Mouse (Mus musculus): ENCODE measurements around the gene Fam204a. TPM values are rescaled to one million over a fixed set of nuclear protein-coding genes. Genes with fewer than 3 reads are reported as not detected.

The Fam204a gene
- polyA plus RNA-seq, 1 experiment from 2014 or later = 50.4 TPM

DNA sequence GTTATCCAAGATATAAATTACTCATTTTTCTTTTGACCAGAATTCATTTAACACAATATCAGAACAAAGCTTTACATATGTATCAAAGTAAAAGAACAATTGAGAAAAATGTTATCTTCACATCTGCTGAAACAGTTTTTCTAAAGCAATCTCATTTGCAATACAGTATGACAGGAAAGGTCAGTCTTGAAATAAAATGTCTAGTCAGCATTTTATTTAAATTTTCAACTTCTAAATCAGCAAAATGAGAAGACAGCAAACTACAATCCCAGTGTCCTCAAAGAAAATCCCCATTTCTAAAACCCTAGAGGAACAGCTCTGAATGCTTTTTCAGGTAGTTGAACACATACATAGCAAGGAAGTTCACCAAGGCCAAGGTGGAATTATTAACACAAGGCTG is 18.3 kb downstream of the Fam204a start:
- no peak overlapping the region for H3K9ac ChIP-seq
- no peak overlapping the region for H3K27ac ChIP-seq
- no peak overlapping the region for H3K4me2 ChIP-seq
- no peaks in the 10 kb centered on the region for H3K27me3 ChIP-seq
- no peak for ATAC-seq (ENCODE audit: insufficient number of reproducible peaks, low FRiP score, low TSS enrichment, low read depth)
- H3K4me1 ChIP-seq = 0 out of 2 replicates have a peak, but pooled peaks cover 2% of the 10 kb centered on the region
- no peaks in the 10 kb centered on the region for H3K9me3 ChIP-seq
- H3K4me3 ChIP-seq = no peak overlapping the region
- H3K36me3 ChIP-seq = peaks cover 10% of the 10 kb centered on the region; the same call in 1 of the 2 replicates

DNA sequence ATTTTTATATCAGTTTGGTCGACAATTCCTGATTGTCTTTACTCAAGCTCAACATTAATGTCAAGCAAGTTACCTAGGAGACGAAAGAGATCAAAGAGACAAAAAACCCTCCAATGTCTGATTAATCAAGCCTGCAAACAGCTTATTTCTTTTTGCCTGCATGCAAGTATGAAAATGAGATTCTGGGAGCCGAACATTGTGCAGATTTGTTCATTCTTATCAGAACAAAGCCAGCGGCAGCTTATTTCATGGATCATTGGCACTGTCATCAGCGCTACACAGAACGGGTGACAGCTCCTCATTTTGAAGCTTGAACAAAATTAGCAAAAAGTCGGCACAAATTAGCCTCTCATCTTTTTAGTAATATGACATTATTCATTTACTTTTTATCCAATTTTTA is 22.3 kb downstream of the Fam204a start:
- no peaks in the 10 kb centered on the region for H3K27me3 ChIP-seq
- peaks cover 10% of the 10 kb centered on the region; the same call in 1 of the 2 replicates for H3K36me3 ChIP-seq
- 48% methylated on average over 7 of the region's 7 CpGs for WGBS
- H3K9me3 ChIP-seq = no peaks in the 10 kb centered on the region
- ATAC-seq (ENCODE audit: insufficient number of reproducible peaks, low FRiP score, low TSS enrichment, low read depth) = no peak
- no peak overlapping the region for H3K4me3 ChIP-seq
- H3K4me1 ChIP-seq = 0 out of 2 replicates have a peak, but pooled peaks cover 2% of the 10 kb centered on the region
- no peak overlapping the region for H3K4me2 ChIP-seq
- H3K27ac ChIP-seq = no peak overlapping the region
- H3K9ac ChIP-seq = no peak overlapping the region

- no peak overlapping the region for H3K9ac ChIP-seq
- no peaks in the 10 kb centered on the region for H3K27me3 ChIP-seq
- 40% methylated on average over 2 of the region's 2 CpGs for WGBS
- peaks cover 10% of the 10 kb centered on the region; the same call in 1 of the 2 replicates for H3K36me3 ChIP-seq
- H3K9me3 ChIP-seq = no peaks in the 10 kb centered on the region
- 0 out of 2 replicates have a peak, but pooled peaks cover 2% of the 10 kb centered on the region for H3K4me1 ChIP-seq
- no peak overlapping the region for H3K4me2 ChIP-seq
- ATAC-seq (ENCODE audit: insufficient number of reproducible peaks, low FRiP score, low TSS enrichment, low read depth) = no peak
- no peak overlapping the region for H3K4me3 ChIP-seq
- H3K27ac ChIP-seq = no peak overlapping the region
Measured at GRCm38 (mm10) chr19:60200294-60200693, 26.2 kb downstream of the Fam204a start.

DNA sequence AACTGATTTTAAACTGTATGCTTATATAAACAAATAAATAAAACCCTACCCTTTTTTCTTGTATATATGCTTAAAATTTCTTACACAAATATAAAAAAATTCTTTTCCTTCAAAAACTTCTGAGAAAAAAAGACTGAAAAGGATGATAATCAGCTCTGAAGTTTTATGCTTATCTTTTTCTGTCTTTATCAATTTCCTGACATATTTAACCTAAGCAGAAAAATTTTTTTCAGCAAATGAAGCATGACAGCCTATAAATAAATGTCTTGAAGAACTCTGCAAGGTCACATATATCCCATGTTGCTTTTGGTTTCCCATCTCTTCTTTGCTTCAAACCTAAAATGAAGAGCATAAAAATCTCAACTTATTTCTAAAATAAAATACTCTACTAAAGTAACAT is 27.3 kb downstream of the Fam204a start:
- H3K4me2 ChIP-seq = no peak overlapping the region
- no peak overlapping the region for H3K27ac ChIP-seq
- no peaks in the 10 kb centered on the region for H3K27me3 ChIP-seq
- ATAC-seq (ENCODE audit: insufficient number of reproducible peaks, low FRiP score, low TSS enrichment, low read depth) = no peak
- no peak overlapping the region for H3K9ac ChIP-seq
- H3K4me3 ChIP-seq = no peak overlapping the region
- peaks cover 10% of the 10 kb centered on the region for H3K36me3 ChIP-seq
- 0 out of 2 replicates have a peak, but pooled peaks cover 1% of the 10 kb centered on the region for H3K4me1 ChIP-seq
- H3K9me3 ChIP-seq = no peaks in the 10 kb centered on the region

DNA sequence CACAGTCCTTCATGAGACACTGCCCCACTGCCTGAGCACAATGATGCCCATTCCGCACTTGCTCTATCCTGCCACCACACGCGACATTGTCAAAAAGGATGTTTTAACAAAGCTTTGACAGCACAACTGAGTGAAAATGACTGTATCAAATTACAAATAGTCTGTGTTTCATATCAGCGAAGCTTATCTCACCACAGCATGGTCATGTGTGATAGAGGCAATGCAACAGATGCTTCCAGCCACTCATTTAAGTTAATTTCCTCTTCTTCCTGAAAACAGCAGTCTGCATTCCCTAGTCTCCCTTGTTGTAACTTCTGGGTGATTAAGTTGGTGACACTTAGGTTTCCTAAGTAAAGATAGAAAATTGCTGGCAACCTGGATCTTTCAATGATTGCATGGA is 33.7 kb downstream of the Fam204a start:
- Histone ChIP-seq H3K27me3 (no peaks in the 10 kb centered on the region), H3K36me3 (no peaks in the 10 kb centered on the region; the same call in 1 of the 2 replicates), H3K4me2 (no peak overlapping the region), H3K27ac (no peak overlapping the region), H3K9me3 (no peaks in the 10 kb centered on the region), H3K4me1 (no peaks in the 10 kb centered on the region), H3K9ac (no peak overlapping the region), H3K4me3 (no peak overlapping the region)
- WGBS = 91% methylated on average over 4 of the region's 4 CpGs
- no peak for ATAC-seq (ENCODE audit: insufficient number of reproducible peaks, low FRiP score, low TSS enrichment, low read depth)

GRCm38 (mm10) chr19:60189206-60189605 is 37.3 kb downstream of the Fam204a start:
- no peaks in the 10 kb centered on the region for H3K4me1 ChIP-seq
- no peaks in the 10 kb centered on the region for H3K27me3 ChIP-seq
- no peaks in the 10 kb centered on the region for H3K36me3 ChIP-seq
- H3K9me3 ChIP-seq = no peaks in the 10 kb centered on the region
- WGBS = 73% methylated on average over 2 of the region's 2 CpGs
- H3K4me2 ChIP-seq = no peak overlapping the region
- no peak overlapping the region for H3K9ac ChIP-seq
- ATAC-seq (ENCODE audit: insufficient number of reproducible peaks, low FRiP score, low TSS enrichment, low read depth) = no peak
- no peak overlapping the region for H3K27ac ChIP-seq
- no peak overlapping the region for H3K4me3 ChIP-seq

DNA sequence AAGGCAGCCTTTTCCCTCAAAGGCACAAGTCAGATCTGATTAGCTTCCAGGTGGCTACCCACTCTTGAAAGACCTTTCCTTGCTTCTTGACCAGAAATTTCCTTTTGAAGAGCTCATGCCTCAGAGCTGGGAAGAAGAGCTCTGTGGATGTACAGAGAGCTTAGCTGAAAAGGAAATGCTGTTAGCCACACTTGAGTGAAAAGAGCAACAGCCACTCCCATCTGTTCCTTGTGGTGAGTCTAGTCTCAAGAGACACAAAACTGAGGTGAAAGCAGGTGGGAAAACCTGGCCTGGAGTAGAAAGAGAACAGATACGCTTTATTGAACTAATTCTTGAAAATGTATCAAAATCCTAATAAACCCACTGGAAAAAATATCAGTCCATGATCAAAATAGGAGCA is 43.6 kb downstream of the Fam204a start:
- no peak for ATAC-seq (ENCODE audit: insufficient number of reproducible peaks, low FRiP score, low TSS enrichment, low read depth)
- WGBS = 88% methylated on average over 1 of the region's 1 CpGs
- Histone ChIP-seq H3K4me3 (no peak overlapping the region), H3K9me3 (no peaks in the 10 kb centered on the region), H3K27ac (no peak overlapping the region), H3K36me3 (peaks cover 5% of the 10 kb centered on the region; the same call in 1 of the 2 replicates), H3K4me2 (no peak overlapping the region), H3K9ac (no peak overlapping the region), H3K27me3 (no peaks in the 10 kb centered on the region), H3K4me1 (no peaks in the 10 kb centered on the region)

GRCm38 (mm10) chr19:60182171-60182570 is 44.3 kb downstream of the Fam204a start:
- H3K9me3 ChIP-seq = no peaks in the 10 kb centered on the region
- H3K4me3 ChIP-seq = no peak overlapping the region
- H3K27me3 ChIP-seq = no peaks in the 10 kb centered on the region
- no peak overlapping the region for H3K9ac ChIP-seq
- WGBS = 94% methylated on average over 1 of the region's 1 CpGs
- peaks cover 5% of the 10 kb centered on the region; the same call in 1 of the 2 replicates for H3K36me3 ChIP-seq
- no peak for ATAC-seq (ENCODE audit: insufficient number of reproducible peaks, low FRiP score, low TSS enrichment, low read depth)
- no peak overlapping the region for H3K27ac ChIP-seq
- H3K4me2 ChIP-seq = no peak overlapping the region
- no peaks in the 10 kb centered on the region for H3K4me1 ChIP-seq

DNA sequence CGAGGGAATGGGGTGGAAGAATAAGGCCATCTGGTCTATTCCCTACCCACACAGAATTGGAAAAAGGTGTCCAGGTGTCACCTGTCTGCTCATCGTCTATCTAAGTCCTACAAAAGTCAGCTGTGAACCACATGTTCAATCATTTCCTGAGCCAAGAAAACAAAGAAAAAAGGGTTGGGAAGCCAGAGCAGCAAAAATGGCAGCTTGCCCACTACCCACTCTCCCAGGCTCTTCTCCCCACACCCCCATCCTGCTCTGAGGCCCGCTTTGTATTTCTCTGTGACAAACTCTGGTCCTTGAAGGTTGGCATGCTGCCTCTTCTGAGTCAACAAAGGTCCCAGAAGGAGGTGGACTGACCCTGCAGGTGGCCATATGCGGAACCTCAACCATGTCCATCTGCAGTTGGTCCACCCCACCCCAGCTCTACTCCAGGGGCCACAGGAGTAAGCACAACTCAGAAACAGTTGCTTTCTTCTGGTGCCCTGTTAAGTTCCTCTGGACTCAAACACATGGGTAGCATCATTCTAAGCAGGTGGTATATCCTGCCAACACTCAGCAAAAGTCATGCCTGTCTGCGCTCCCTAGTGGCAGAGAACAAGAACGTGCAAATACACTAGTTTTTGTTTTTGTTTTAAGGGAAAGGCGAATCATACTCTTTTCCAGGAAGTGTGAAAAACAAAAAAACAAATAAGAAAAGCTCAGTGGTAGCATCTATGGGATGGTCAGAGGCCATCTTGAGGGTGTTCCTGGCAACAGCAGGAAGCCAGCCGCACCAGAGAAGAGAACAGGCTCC is 47.5 kb downstream of the Fam204a start:
- no peak for ATAC-seq (ENCODE audit: insufficient number of reproducible peaks, low FRiP score, low TSS enrichment, low read depth)
- peaks cover 5% of the 10 kb centered on the region; the same call in 1 of the 2 replicates for H3K36me3 ChIP-seq
- H3K27ac ChIP-seq = no peak overlapping the region
- H3K4me2 ChIP-seq = no peak overlapping the region
- H3K27me3 ChIP-seq = no peaks in the 10 kb centered on the region
- H3K9ac ChIP-seq = no peak overlapping the region
- H3K9me3 ChIP-seq = no peaks in the 10 kb centered on the region
- no peaks in the 10 kb centered on the region for H3K4me1 ChIP-seq
- WGBS = 70% methylated on average over 8 of the region's 8 CpGs
- no peak overlapping the region for H3K4me3 ChIP-seq

GRCm38 (mm10) chr19:60165417-60165816 is 61.1 kb downstream of the Fam204a start:
- no peak for ATAC-seq (ENCODE audit: insufficient number of reproducible peaks, low FRiP score, low TSS enrichment, low read depth)
- Histone ChIP-seq H3K9me3 (no peaks in the 10 kb centered on the region), H3K36me3 (no peaks in the 10 kb centered on the region), H3K4me2 (no peak overlapping the region), H3K9ac (no peak overlapping the region), H3K27me3 (no peaks in the 10 kb centered on the region), H3K27ac (no peak overlapping the region), H3K4me1 (peaks cover 3% of the 10 kb centered on the region; the same call in 1 of the 2 replicates), H3K4me3 (no peak overlapping the region)
- WGBS = 41% methylated on average over 2 of the region's 2 CpGs

DNA sequence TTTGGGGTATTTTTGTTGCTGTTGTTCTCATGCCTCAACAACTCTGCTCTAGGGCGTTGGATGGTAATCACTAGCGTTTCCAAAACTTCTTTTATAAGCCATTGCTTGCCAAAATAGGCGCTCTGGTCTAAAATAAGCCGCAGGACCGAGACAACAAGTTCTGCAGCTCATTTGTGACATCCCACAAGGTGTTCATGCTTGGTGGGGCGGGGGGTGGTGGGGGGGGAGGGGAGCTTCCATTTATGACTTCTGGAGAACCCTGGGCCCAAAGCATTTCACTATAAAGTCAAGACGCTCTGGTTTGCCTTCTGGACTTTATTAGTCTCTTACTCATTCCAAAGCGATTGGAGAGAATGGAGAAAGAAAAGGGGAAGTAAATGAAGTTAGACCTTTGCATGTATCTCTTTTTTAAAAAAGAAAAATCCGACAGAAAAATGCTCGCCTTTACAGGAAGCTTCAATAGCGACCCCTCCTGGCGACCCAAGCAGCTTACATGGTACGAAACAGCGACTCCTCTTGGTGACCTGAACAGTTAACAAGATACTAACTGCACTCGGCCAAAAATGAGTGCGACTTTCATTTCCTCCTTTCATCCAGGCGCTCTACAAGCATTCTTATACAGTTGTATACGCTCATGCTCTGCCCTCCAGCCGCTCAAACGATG is 65.8 kb downstream of the Fam204a start:
- Histone ChIP-seq H3K9me3 (no peaks in the 10 kb centered on the region), H3K27ac (no peak overlapping the region), H3K4me3 (peak overlapping the region; percentile 3; the same call in 1 of the 2 replicates), H3K9ac (no peak overlapping the region), H3K4me1 (peaks cover 4% of the 10 kb centered on the region; the same call in 1 of the 2 replicates), H3K27me3 (no peaks in the 10 kb centered on the region; the same call in 1 of the 2 replicates), H3K4me2 (peak overlapping the region; percentile 22; the same call in 1 of the 2 replicates), H3K36me3 (no peaks in the 10 kb centered on the region)
- 11% methylated on average over 20 of the region's 20 CpGs for WGBS
- ATAC-seq (ENCODE audit: insufficient number of reproducible peaks, low FRiP score, low TSS enrichment, low read depth) = no peak

GRCm38 (mm10) chr19:60159827-60160226 is 66.7 kb downstream of the Fam204a start:
- 34% methylated on average over 6 of the region's 6 CpGs for WGBS
- no peaks in the 10 kb centered on the region for H3K36me3 ChIP-seq
- H3K27ac ChIP-seq = no peak overlapping the region
- no peak for ATAC-seq (ENCODE audit: insufficient number of reproducible peaks, low FRiP score, low TSS enrichment, low read depth)
- H3K4me3 ChIP-seq = no peak overlapping the region
- no peak overlapping the region for H3K9ac ChIP-seq
- H3K27me3 ChIP-seq = no peaks in the 10 kb centered on the region; the same call in 1 of the 2 replicates
- no peaks in the 10 kb centered on the region for H3K9me3 ChIP-seq
- no peak overlapping the region for H3K4me2 ChIP-seq
- peaks cover 4% of the 10 kb centered on the region; the same call in 1 of the 2 replicates for H3K4me1 ChIP-seq

Measured in limb, embryonic 15.5 days (tissue).